ENCODE assay signal across 10 mouse cellular contexts in the genomic region with DNA sequence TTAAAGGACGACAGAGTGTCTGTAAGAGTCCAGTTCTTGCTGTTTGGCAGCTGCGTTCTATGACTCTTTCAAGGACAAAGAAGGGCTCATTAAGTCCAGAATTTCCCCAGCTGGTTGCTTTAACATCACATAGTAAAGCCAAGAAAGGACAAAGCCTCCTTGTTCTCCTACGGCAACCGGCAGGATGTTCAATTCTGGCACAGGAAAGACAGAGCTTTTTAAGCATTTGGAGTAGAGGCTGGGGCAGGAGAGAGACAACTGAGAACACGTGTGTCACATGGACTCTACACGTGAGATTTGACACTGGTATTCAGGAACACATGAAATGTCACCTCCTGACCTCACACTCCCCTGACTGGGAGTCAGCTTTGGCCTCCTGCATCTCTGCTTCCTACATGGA.
DNase-seq lines count a peak whose midpoint lies in the region; ATAC-seq lines count a peak whose summit lies in the region.
"Had no signal": no experiment of that assay in that cellular context is flagged by ENCODE, and none has a peak within 500 bp of the region (broad histone marks: within the 10 kb centered on the region; RNA-seq: fewer than 3 reads in every experiment).

No protein-coding gene starts in this region.

- H3K4me1 ChIP-seq in hindbrain, embryonic 15.5 days (replicated peaks): no peaks in the 10 kb centered on the region
- H3K4me1 ChIP-seq: heart, embryonic 15.5 days; lung, embryonic 15.5 days had no signal

- H3K4me2 ChIP-seq in hindbrain, embryonic 15.5 days: no peak overlapping the region
- H3K4me2 ChIP-seq: heart, embryonic 15.5 days; lung, embryonic 15.5 days had no signal

- WGBS in hindbrain, embryonic 15.5 days: 30% methylated on average over 6 of the region's 6 CpGs

- DNase-seq in adrenal gland, adult 2 months: peak; percentile 6
- DNase-seq in adrenal gland, postnatal 10 days: no peak
- DNase-seq in lung, postnatal 36 days: peak; percentile 25
- DNase-seq in lung, adult 18-20 months: no peak
- peak; percentile 71 for DNase-seq in retina, postnatal 1 day
- DNase-seq in lung, postnatal 4 days: no peak

- no peak overlapping the region for H3K9ac ChIP-seq in hindbrain, embryonic 15.5 days
- H3K9ac ChIP-seq: heart, embryonic 15.5 days; lung, embryonic 15.5 days had no signal

- H3K27ac ChIP-seq in hindbrain, embryonic 15.5 days (replicated peaks): no peak overlapping the region
- H3K27ac ChIP-seq: heart, embryonic 15.5 days; lung, embryonic 15.5 days had no signal

- H3K4me3 ChIP-seq in hindbrain, embryonic 15.5 days: no peak overlapping the region
- H3K4me3 ChIP-seq: heart, embryonic 15.5 days; lung, embryonic 15.5 days had no signal

- ATAC-seq in hindbrain, embryonic 15.5 days (ENCODE audit: low FRiP score, low read depth): peak; percentile 65
- ATAC-seq in erythroid progenitor cell, adult 5-6 weeks (replicated peaks; ENCODE audit: low FRiP score, poor library complexity, severe bottlenecking): no peak

- H3K27me3 ChIP-seq in hindbrain, embryonic 15.5 days: no peaks in the 10 kb centered on the region
- H3K27me3 ChIP-seq: heart, embryonic 15.5 days; lung, embryonic 15.5 days had no signal

- no peaks in the 10 kb centered on the region for H3K9me3 ChIP-seq in hindbrain, embryonic 15.5 days
- H3K9me3 ChIP-seq: heart, embryonic 15.5 days; lung, embryonic 15.5 days had no signal

- no peaks in the 10 kb centered on the region for H3K36me3 ChIP-seq in hindbrain, embryonic 15.5 days
- H3K36me3 ChIP-seq: heart, embryonic 15.5 days; lung, embryonic 15.5 days had no signal

Comparison
In these comparisons a context has a peak if more than half of its experiments do, and no peak if none do; other contexts are left out.
1. DNase-seq: peak in adrenal gland, adult 2 months (single experiment), lung, postnatal 36 days (single experiment) and retina, postnatal 1 day (single experiment); none in adrenal gland, postnatal 10 days (single experiment), lung, adult 18-20 months (0 of 2) and lung, postnatal 4 days (0 of 2).